ENCODE assay signal across 9 mouse cellular contexts in genomic region chr12:111428364-111428763, GRCm38 (mm10). TPM values are rescaled to one million over a fixed set of nuclear protein-coding genes. Genes with fewer than 3 reads are reported as not detected.
A peak's percentile ranks its signal among the peaks of the same experiment; 100 is the strongest.
DNase-seq lines count a peak whose midpoint lies in the region; ATAC-seq and TF ChIP-seq lines count a peak whose summit lies in the region.
"Had no signal": no experiment of that assay in that cellular context is flagged by ENCODE, and none has a peak within 500 bp of the region (broad histone marks: within the 10 kb centered on the region; RNA-seq: fewer than 3 reads in every experiment).

No protein-coding gene starts in this region.

- no peak for TF ChIP-seq POLR2A in kidney, adult 2 months (IDR thresholded peaks at IDR 0.05; ENCODE audit: low read depth, low read length)
- TF ChIP-seq POLR2A in myocyte (IDR thresholded peaks at IDR 0.05; ENCODE audit: insufficient read length, low read depth) = no peak

- no peaks in the 10 kb centered on the region for H3K79me2 ChIP-seq in myocyte (ENCODE audit: control insufficient read depth, insufficient read depth)

- DNase-seq in forebrain, embryonic 11.5 days (ENCODE audit: low spot score) = no peak
- DNase-seq in lung, embryonic 14.5 days = no peak
- no peak for DNase-seq in lung, postnatal 4 days
- DNase-seq in kidney, adult 2 months = peak; percentile 73
- no peak for DNase-seq in adrenal gland, adult 2 months
- DNase-seq in natural killer cell, adult 2 months (ENCODE audit: low spot score in 2 of 2) = no peak

- ATAC-seq in forebrain, embryonic 12.5 days (ENCODE audit: low FRiP score) = no peak
- ATAC-seq in forebrain, embryonic 11.5 days (replicated peaks; ENCODE audit: low FRiP score) = no peak
- ATAC-seq in lung, embryonic 14.5 days (ENCODE audit: insufficient read depth) = no peak

- H3ac ChIP-seq in myocyte (ENCODE audit: control insufficient read depth, insufficient read length) = no peak overlapping the region

- H3K36me3 ChIP-seq in forebrain, embryonic 12.5 days (replicated peaks) = no peaks in the 10 kb centered on the region
- no peaks in the 10 kb centered on the region for H3K36me3 ChIP-seq in forebrain, embryonic 11.5 days (ENCODE audit: control insufficient read depth, insufficient read depth, low read length)
- no peaks in the 10 kb centered on the region for H3K36me3 ChIP-seq in lung, embryonic 14.5 days (ENCODE audit: insufficient read depth)
- no peaks in the 10 kb centered on the region for H3K36me3 ChIP-seq in kidney, adult 2 months (ENCODE audit: control insufficient read depth, insufficient read depth, low read length)
- no peaks in the 10 kb centered on the region for H3K36me3 ChIP-seq in myocyte (ENCODE audit: control insufficient read depth, insufficient read depth)

- peaks cover 32% of the 10 kb centered on the region for H3K4me1 ChIP-seq in forebrain, embryonic 12.5 days
- H3K4me1 ChIP-seq in forebrain, embryonic 11.5 days (replicated peaks; ENCODE audit: control insufficient read depth, insufficient read depth, low read length) = peaks cover 14% of the 10 kb centered on the region
- peaks cover 11% of the 10 kb centered on the region; the same call in 1 of the 2 replicates for H3K4me1 ChIP-seq in lung, embryonic 14.5 days (ENCODE audit: insufficient read depth)
- peaks cover 38% of the 10 kb centered on the region for H3K4me1 ChIP-seq in kidney, adult 2 months (ENCODE audit: control insufficient read depth, insufficient read depth, low read length)

- TF ChIP-seq CTCF in lung, embryonic 14.5 days (IDR thresholded peaks at IDR 0.05; ENCODE audit: low read depth) = no peak
- TF ChIP-seq CTCF in kidney, adult 2 months (conservative IDR thresholded peaks at IDR 0.05; ENCODE audit: insufficient read depth, insufficient read length, low read depth, low read length) = no peak

- H3K27ac ChIP-seq in forebrain, embryonic 12.5 days = 0 out of 2 replicates have a peak overlapping the region, but pooled peaks have one; percentile 3
- H3K27ac ChIP-seq in forebrain, embryonic 11.5 days (ENCODE audit: low read depth, low read length) = no peak overlapping the region
- no peak overlapping the region for H3K27ac ChIP-seq in lung, embryonic 14.5 days (ENCODE audit: low read depth)
- no peak overlapping the region for H3K27ac ChIP-seq in kidney, adult 2 months (ENCODE audit: insufficient read depth, low read depth, low read length)

- peaks cover 100% of the 10 kb centered on the region for H3K27me3 ChIP-seq in forebrain, embryonic 12.5 days
- H3K27me3 ChIP-seq in forebrain, embryonic 11.5 days (ENCODE audit: control insufficient read depth, insufficient read depth, low read length) = peaks cover 72% of the 10 kb centered on the region
- H3K27me3 ChIP-seq in lung, embryonic 14.5 days (ENCODE audit: insufficient read depth, low read length) = peaks cover 60% of the 10 kb centered on the region
- no peaks in the 10 kb centered on the region for H3K27me3 ChIP-seq in kidney, adult 2 months (replicated peaks; ENCODE audit: control insufficient read depth, insufficient read depth, low read length)
- H3K27me3 ChIP-seq in myocyte (ENCODE audit: control insufficient read depth, insufficient read depth, insufficient read length) = no peaks in the 10 kb centered on the region

- H3K9ac ChIP-seq in forebrain, embryonic 12.5 days = no peak overlapping the region
- H3K9ac ChIP-seq in forebrain, embryonic 11.5 days (ENCODE audit: low read length) = no peak overlapping the region
- H3K9ac ChIP-seq in lung, embryonic 14.5 days = no peak overlapping the region

- no peak overlapping the region for H3K4me3 ChIP-seq in forebrain, embryonic 12.5 days (replicated peaks)
- no peak overlapping the region for H3K4me3 ChIP-seq in forebrain, embryonic 11.5 days (ENCODE audit: low read depth, low read length)
- H3K4me3 ChIP-seq in lung, embryonic 14.5 days (ENCODE audit: low read depth, low read length) = no peak overlapping the region
- H3K4me3 ChIP-seq in kidney, adult 2 months (ENCODE audit: insufficient read depth, low read depth, low read length) = no peak overlapping the region
- peak overlapping the region; percentile 39 for H3K4me3 ChIP-seq in myocyte

- H3K4me2 ChIP-seq in forebrain, embryonic 12.5 days = no peak overlapping the region
- no peak overlapping the region for H3K4me2 ChIP-seq in forebrain, embryonic 11.5 days (ENCODE audit: low read depth, low read length, severe bottlenecking)
- H3K4me2 ChIP-seq in lung, embryonic 14.5 days = peak overlapping the region; percentile 75; the same call in 1 of the 2 replicates
- H3K4me2 ChIP-seq in myocyte (ENCODE audit: low read depth) = peak overlapping the region; percentile 98

- WGBS in forebrain, embryonic 12.5 days = 18% methylated on average over 8 of the region's 8 CpGs
- WGBS in forebrain, embryonic 11.5 days = 16% methylated on average over 8 of the region's 8 CpGs
- WGBS in lung, embryonic 14.5 days = 26% methylated on average over 8 of the region's 8 CpGs
- 36% methylated on average over 8 of the region's 8 CpGs for WGBS in kidney, adult 2 months

- H3K9me3 ChIP-seq in forebrain, embryonic 12.5 days = no peaks in the 10 kb centered on the region
- no peaks in the 10 kb centered on the region for H3K9me3 ChIP-seq in forebrain, embryonic 11.5 days (ENCODE audit: control insufficient read depth, low read length)
- no peaks in the 10 kb centered on the region for H3K9me3 ChIP-seq in lung, embryonic 14.5 days (ENCODE audit: low read depth, low read length)

TF ChIP-seq in myocyte, 11 proteins besides CTCF, POLR2A, EP300 and RAD21:
- TF ChIP-seq MAX (IDR thresholded peaks at IDR 0.05; ENCODE audit: low read depth) = no peak
- TF ChIP-seq E2F4 (IDR thresholded peaks at IDR 0.05; ENCODE audit: insufficient read depth) = no peak
- TF ChIP-seq REST (IDR thresholded peaks at IDR 0.05; ENCODE audit: insufficient read depth, insufficient read length) = no peak
- TF ChIP-seq MYOG (IDR thresholded peaks at IDR 0.05; ENCODE audit: control insufficient read depth in 1 of 3, insufficient read depth in 1 of 3, insufficient read length in 2 of 3, low read depth in 2 of 3) = no peak
- no peak for TF ChIP-seq POLR2AphosphoS2 (IDR thresholded peaks at IDR 0.05; ENCODE audit: insufficient read length, low read depth)
- TF ChIP-seq USF1 (IDR thresholded peaks at IDR 0.05; ENCODE audit: low read depth) = no peak
- no peak for TF ChIP-seq TCF3 (IDR thresholded peaks at IDR 0.05; ENCODE audit: insufficient read length, low read depth)
- no peak for TF ChIP-seq MYOD1 (IDR thresholded peaks at IDR 0.05; ENCODE audit: control insufficient read depth in 1 of 3, insufficient read length in 2 of 3, low read depth in 2 of 3)
- no peak for TF ChIP-seq CEBPB (IDR thresholded peaks at IDR 0.05; ENCODE audit: insufficient read depth, poor library complexity, severe bottlenecking)

RNA-seq across cellular contexts. Expression of gene Exoc3l4, which starts 11.5 kb away (rescaled TPM):
- polyA plus RNA-seq in forebrain, embryonic 12.5 days (2016; fragmentation: Nextera tagmentation; extraction: Ambion mirVana) = 1.4 and 3.3 TPM in 2 replicates
- polyA plus RNA-seq in forebrain, embryonic 11.5 days (2014; fragmentation: Nextera tagmentation; extraction: Ambion mirVana) = 3.0 and 3.3 TPM in 2 replicates
- 10.3 and 10.7 TPM in 2 replicates for polyA plus RNA-seq in lung, embryonic 14.5 days (2014; fragmentation: Nextera tagmentation; extraction: Ambion mirVana)
- polyA plus RNA-seq in kidney, adult 2 months (2012; rRNA removed) = 42.9 and 50.5 TPM in 2 replicates
- 23.2 TPM for polyA plus RNA-seq in myocyte (2012; fragmentation: generic; extraction: Trizol)
- 1 to 10 TPM; 4.7 to 7.7 TPM for total RNA-seq in adrenal gland, adult 2 months (2021)
- polyA plus RNA-seq in adrenal gland, adult 2 months (2012; rRNA removed) = 12.7 and 13.9 TPM in 2 replicates

RNA-seq across cellular contexts. Expression of gene Tnfaip2, which starts 13.9 kb away (rescaled TPM):
- 1.5 and 2.2 TPM in 2 replicates for polyA plus RNA-seq in forebrain, embryonic 12.5 days (2016; fragmentation: Nextera tagmentation; extraction: Ambion mirVana)
- 1.5 and 2.0 TPM in 2 replicates for polyA plus RNA-seq in forebrain, embryonic 11.5 days (2014; fragmentation: Nextera tagmentation; extraction: Ambion mirVana)
- polyA plus RNA-seq in lung, embryonic 14.5 days (2014; fragmentation: Nextera tagmentation; extraction: Ambion mirVana) = 2.0 and 3.4 TPM in 2 replicates
- polyA plus RNA-seq in kidney, adult 2 months (2012; rRNA removed) = 48.5 and 56.2 TPM in 2 replicates
- 169 TPM for polyA plus RNA-seq in myocyte (2012; fragmentation: generic; extraction: Trizol)
- 10 to 100 TPM; 12.2 to 19.5 TPM for total RNA-seq in adrenal gland, adult 2 months (2021)
- polyA plus RNA-seq in adrenal gland, adult 2 months (2012; rRNA removed) = 15.8 and 22.7 TPM in 2 replicates

RNA-seq across cellular contexts. Expression of gene Lbhd2, which starts 21.8 kb away (rescaled TPM):
- polyA plus RNA-seq in forebrain, embryonic 12.5 days (2016; fragmentation: Nextera tagmentation; extraction: Ambion mirVana) = 0.51 and 0.63 TPM in 2 replicates
- not detected in 2 replicates for polyA plus RNA-seq in forebrain, embryonic 11.5 days (2014; fragmentation: Nextera tagmentation; extraction: Ambion mirVana)
- 0.50 and 0.68 TPM in 2 replicates for polyA plus RNA-seq in lung, embryonic 14.5 days (2014; fragmentation: Nextera tagmentation; extraction: Ambion mirVana)
- polyA plus RNA-seq in kidney, adult 2 months (2012; rRNA removed) = 0.13 and 0.15 TPM in 2 replicates
- polyA plus RNA-seq in myocyte (2012; fragmentation: generic; extraction: Trizol) = not detected
- under 1 TPM; 0.46 to 0.48 TPM for total RNA-seq in adrenal gland, adult 2 months (2021)
- polyA plus RNA-seq in adrenal gland, adult 2 months (2012; rRNA removed) = 0.17 and 0.30 TPM in 2 replicates
- total RNA-seq: liver, adult 2 months had no signal
- polyA plus RNA-seq: liver, adult 2 months had no signal

RNA-seq across cellular contexts. Expression of gene Cdc42bpb, which starts 50.8 kb away (rescaled TPM):
- polyA plus RNA-seq in forebrain, embryonic 12.5 days (2016; fragmentation: Nextera tagmentation; extraction: Ambion mirVana) = 38.9 and 41.6 TPM in 2 replicates
- 42.7 and 44.0 TPM in 2 replicates for polyA plus RNA-seq in forebrain, embryonic 11.5 days (2014; fragmentation: Nextera tagmentation; extraction: Ambion mirVana)
- 45.1 and 47.5 TPM in 2 replicates for polyA plus RNA-seq in lung, embryonic 14.5 days (2014; fragmentation: Nextera tagmentation; extraction: Ambion mirVana)
- polyA plus RNA-seq in kidney, adult 2 months (2012; rRNA removed) = 164 and 208 TPM in 2 replicates
- 43.2 TPM for polyA plus RNA-seq in myocyte (2012; fragmentation: generic; extraction: Trizol)
- total RNA-seq in adrenal gland, adult 2 months (2021) = 100 to 1,000 TPM; 119 to 120 TPM
- 339 and 354 TPM in 2 replicates for polyA plus RNA-seq in adrenal gland, adult 2 months (2012; rRNA removed)

RNA-seq across cellular contexts. Expression of gene Gm266, which starts 57.3 kb away (rescaled TPM):
- 2.5 and 3.5 TPM in 2 replicates for polyA plus RNA-seq in forebrain, embryonic 12.5 days (2016; fragmentation: Nextera tagmentation; extraction: Ambion mirVana)
- polyA plus RNA-seq in forebrain, embryonic 11.5 days (2014; fragmentation: Nextera tagmentation; extraction: Ambion mirVana) = 4.7 and 5.0 TPM in 2 replicates
- 8.1 and 10.8 TPM in 2 replicates for polyA plus RNA-seq in lung, embryonic 14.5 days (2014; fragmentation: Nextera tagmentation; extraction: Ambion mirVana)
- polyA plus RNA-seq in kidney, adult 2 months (2012; rRNA removed) = 2.8 and 4.3 TPM in 2 replicates
- polyA plus RNA-seq in myocyte (2012; fragmentation: generic; extraction: Trizol) = 1.5 TPM
- total RNA-seq in adrenal gland, adult 2 months (2021) = under 1 TPM in 1 of 2 experiments, not detected in 1; 0.23 TPM
- polyA plus RNA-seq in adrenal gland, adult 2 months (2012; rRNA removed) = 0.10 and 1.2 TPM in 2 replicates
- total RNA-seq: liver, adult 2 months had no signal
- polyA plus RNA-seq: liver, adult 2 months had no signal

Comparison
In these comparisons a context has a peak if more than half of its experiments do, and no peak if none do; other contexts are left out.
1. H3K4me2 ChIP-seq: peak in lung, embryonic 14.5 days (single experiment) and myocyte (single experiment); none in forebrain, embryonic 12.5 days (single experiment) and forebrain, embryonic 11.5 days (single experiment).